ENCODE assay signal across 17 mouse cellular contexts in the genomic region with DNA sequence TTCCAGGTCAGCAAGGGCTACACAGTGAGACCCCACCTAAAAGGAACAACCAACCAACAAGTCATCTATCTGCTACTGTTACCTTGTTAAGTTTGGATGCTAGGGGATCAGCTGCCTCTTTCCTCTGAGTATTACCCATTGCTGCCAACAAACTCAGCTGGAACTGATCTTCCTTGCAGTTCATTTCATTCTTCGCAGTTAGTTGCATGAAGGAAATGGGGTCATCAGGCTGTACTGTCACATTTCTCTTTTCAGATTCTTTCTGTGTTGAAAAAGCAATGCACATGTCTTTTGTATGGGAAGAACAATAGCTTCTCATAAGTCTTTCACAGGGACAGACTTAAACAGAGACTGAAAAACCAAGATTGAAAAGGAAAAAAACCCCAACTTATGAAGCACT.
"Had no signal": no experiment of that assay in that cellular context is flagged by ENCODE, and none has a peak within 500 bp of the region (broad histone marks: within the 10 kb centered on the region; RNA-seq: fewer than 3 reads in every experiment).

No protein-coding gene starts in this region.

- H3K4me2 ChIP-seq: liver, embryonic 12.5 days; midbrain, embryonic 11.5 days; midbrain, embryonic 13.5 days; midbrain, embryonic 15.5 days; neural tube, embryonic 13.5 days; neural tube, embryonic 15.5 days had no signal

- H3K27me3 ChIP-seq: liver, embryonic 12.5 days; megakaryocyte, embryonic 14.5 days; midbrain, embryonic 13.5 days; midbrain, embryonic 15.5 days; neural tube, embryonic 13.5 days; neural tube, embryonic 15.5 days had no signal

- H3K9me3 ChIP-seq: liver, embryonic 12.5 days; megakaryocyte, embryonic 14.5 days; midbrain, embryonic 13.5 days; midbrain, embryonic 15.5 days; neural tube, embryonic 13.5 days; neural tube, embryonic 15.5 days had no signal

- H3K9ac ChIP-seq: liver, embryonic 12.5 days; liver, embryonic 14.5 days; midbrain, embryonic 13.5 days; midbrain, embryonic 15.5 days; neural tube, embryonic 13.5 days; neural tube, embryonic 15.5 days had no signal

- H3K4me3 ChIP-seq: liver, embryonic 12.5 days; megakaryocyte, embryonic 14.5 days; midbrain, embryonic 13.5 days; midbrain, embryonic 15.5 days; myocyte; neural tube, embryonic 13.5 days; neural tube, embryonic 15.5 days had no signal

- ATAC-seq: liver, embryonic 12.5 days; midbrain, embryonic 13.5 days; midbrain, embryonic 15.5 days had no signal

- H3K27ac ChIP-seq: liver, embryonic 12.5 days; liver, embryonic 14.5 days; macrophage; midbrain, embryonic 13.5 days; midbrain, embryonic 15.5 days; neural tube, embryonic 13.5 days; neural tube, embryonic 15.5 days had no signal

- DNase-seq: retina, postnatal 1 day; right cerebral cortex, adult 18-20 months; right cerebral cortex, postnatal 25 days; right cerebral cortex, postnatal 4 days; spleen, adult 18-20 months; thymus, adult 2 months; thymus, postnatal 36 days had no signal

- H3K4me1 ChIP-seq: liver, embryonic 12.5 days; megakaryocyte, embryonic 14.5 days; midbrain, embryonic 13.5 days; midbrain, embryonic 15.5 days; neural tube, embryonic 13.5 days; neural tube, embryonic 15.5 days had no signal
